Mouse (Mus musculus) heart, adult 2 months (tissue): ENCODE results near the gene Smndc1.

Source experiments
- CTCF ChIP-seq: fragments of 200-600 bp; IDR thresholded peaks from 2 replicates; pipeline ENCODE4 v1.8.1; 2022; ENCODE audit warnings: antibody characterized with exemption, mild to moderate bottlenecking, moderate library complexity
- POLR2A ChIP-seq: fragments of 200-500 bp; IDR thresholded peaks from 2 replicates; pipeline ENCODE4 v1.6.1; 2011; ENCODE audit warnings: mild to moderate bottlenecking, low read depth, low read length, control low read depth; ENCODE audit not compliant: insufficient read depth

- TF ChIP-seq POLR2A, result no peak
- no peak for TF ChIP-seq CTCF
Measured at GRCm38 (mm10) chr19:53366881-53367280, 23.5 kb downstream of the Smndc1 start.
